ENCODE assay signal across 11 mouse cellular contexts in the genomic region with DNA sequence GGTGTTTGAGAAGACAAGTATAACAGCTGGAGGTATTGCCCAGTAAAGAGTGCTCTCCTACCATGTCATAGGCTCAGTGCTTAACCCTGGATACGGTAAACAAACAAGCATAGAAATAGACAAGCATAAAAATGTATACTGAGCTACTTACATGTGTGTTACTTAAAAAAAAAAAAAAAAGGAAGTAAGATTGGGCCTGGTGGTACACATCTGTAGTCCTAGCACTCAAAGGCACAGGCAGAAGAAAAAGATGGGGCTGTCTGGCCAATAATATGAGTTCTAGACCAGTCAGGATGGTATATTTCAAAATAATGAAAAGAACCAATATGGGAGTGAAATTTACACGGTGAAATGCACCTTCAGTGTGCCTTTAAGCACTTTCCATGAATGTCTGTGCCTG. TPM values are rescaled to one million over a fixed set of nuclear protein-coding genes. Genes with fewer than 3 reads are reported as not detected.
DNase-seq lines count a peak whose midpoint lies in the region; ATAC-seq lines count a peak whose summit lies in the region.
"Had no signal": no experiment of that assay in that cellular context is flagged by ENCODE, and none has a peak within 500 bp of the region (broad histone marks: within the 10 kb centered on the region; RNA-seq: fewer than 3 reads in every experiment).

No protein-coding gene starts in this region.

- peak overlapping the region; percentile 74; the same call in 1 of the 2 replicates for H3K4me2 ChIP-seq in liver, embryonic 11.5 days
- peak overlapping the region; percentile 55 for H3K4me2 ChIP-seq in embryonic facial prominence, embryonic 13.5 days
- H3K4me2 ChIP-seq in hindbrain, embryonic 14.5 days (replicated peaks): peak overlapping the region; percentile 66; the same call in 1 of the 2 replicates
- H3K4me2 ChIP-seq in neural tube, embryonic 12.5 days (replicated peaks): peak overlapping the region; percentile 82

- H3K4me3 ChIP-seq in liver, embryonic 11.5 days (ENCODE audit: low read depth, low read length): no peak overlapping the region
- H3K4me3 ChIP-seq in embryonic facial prominence, embryonic 13.5 days: no peak overlapping the region
- H3K4me3 ChIP-seq in hindbrain, embryonic 14.5 days (replicated peaks; ENCODE audit: low read length): no peak overlapping the region
- H3K4me3 ChIP-seq in neural tube, embryonic 12.5 days: no peak overlapping the region

- H3K27ac ChIP-seq in liver, embryonic 11.5 days (ENCODE audit: low read depth, low read length): no peak overlapping the region
- no peak overlapping the region for H3K27ac ChIP-seq in embryonic facial prominence, embryonic 13.5 days
- H3K27ac ChIP-seq in hindbrain, embryonic 14.5 days: no peak overlapping the region
- no peak overlapping the region for H3K27ac ChIP-seq in neural tube, embryonic 12.5 days

- WGBS in liver, embryonic 11.5 days: 78% methylated on average over 2 of the region's 2 CpGs
- 82% methylated on average over 2 of the region's 2 CpGs for WGBS in embryonic facial prominence, embryonic 13.5 days
- WGBS in hindbrain, embryonic 14.5 days: 84% methylated on average over 2 of the region's 2 CpGs
- 81% methylated on average over 2 of the region's 2 CpGs for WGBS in neural tube, embryonic 12.5 days

- DNase-seq in liver, embryonic 11.5 days (ENCODE audit: low spot score): no peak
- DNase-seq in liver: no peak
- DNase-seq in hindbrain, embryonic 14.5 days (ENCODE audit: low spot score): no peak
- no peak for DNase-seq in cerebellum, adult 8-10 months
- no peak for DNase-seq in heart, adult 18-20 months
- DNase-seq: layer of hippocampus, postnatal 36 days; retina, postnatal 1 day; thymus, adult 18-20 months had no signal

- no peaks in the 10 kb centered on the region for H3K9me3 ChIP-seq in liver, embryonic 11.5 days (ENCODE audit: control insufficient read depth, low read length)
- no peaks in the 10 kb centered on the region for H3K9me3 ChIP-seq in embryonic facial prominence, embryonic 13.5 days
- no peaks in the 10 kb centered on the region for H3K9me3 ChIP-seq in hindbrain, embryonic 14.5 days (ENCODE audit: control insufficient read depth, low read length)
- H3K9me3 ChIP-seq in neural tube, embryonic 12.5 days: no peaks in the 10 kb centered on the region

- 0 out of 2 replicates have a peak, but pooled peaks cover 3% of the 10 kb centered on the region for H3K4me1 ChIP-seq in liver, embryonic 11.5 days (replicated peaks; ENCODE audit: control insufficient read depth, insufficient read depth, low read length)
- peaks cover 4% of the 10 kb centered on the region; the same call in 1 of the 2 replicates for H3K4me1 ChIP-seq in embryonic facial prominence, embryonic 13.5 days
- peaks cover 8% of the 10 kb centered on the region; the same call in 1 of the 2 replicates for H3K4me1 ChIP-seq in hindbrain, embryonic 14.5 days (replicated peaks; ENCODE audit: control insufficient read depth, insufficient read depth, low read length)
- peaks cover 3% of the 10 kb centered on the region; the same call in 1 of the 2 replicates for H3K4me1 ChIP-seq in neural tube, embryonic 12.5 days

- ATAC-seq in liver, embryonic 11.5 days (replicated peaks; ENCODE audit: low FRiP score): no peak
- no peak for ATAC-seq in embryonic facial prominence, embryonic 13.5 days (ENCODE audit: insufficient number of reproducible peaks, insufficient read depth, low FRiP score, low TSS enrichment, low read depth)
- ATAC-seq in hindbrain, embryonic 14.5 days (ENCODE audit: low FRiP score): no peak
- no peak for ATAC-seq in neural tube, embryonic 12.5 days (ENCODE audit: low FRiP score, low read depth)
- ATAC-seq in megakaryocyte-erythroid progenitor cell, adult 5-6 weeks (replicated peaks; ENCODE audit: low FRiP score, low TSS enrichment, poor library complexity, severe bottlenecking): no peak

- no peaks in the 10 kb centered on the region for H3K27me3 ChIP-seq in liver, embryonic 11.5 days (replicated peaks; ENCODE audit: control insufficient read depth, insufficient read depth, low read length)
- H3K27me3 ChIP-seq in embryonic facial prominence, embryonic 13.5 days: no peaks in the 10 kb centered on the region
- H3K27me3 ChIP-seq in hindbrain, embryonic 14.5 days (ENCODE audit: control insufficient read depth, insufficient read depth, low read length): no peaks in the 10 kb centered on the region
- H3K27me3 ChIP-seq in neural tube, embryonic 12.5 days (replicated peaks): no peaks in the 10 kb centered on the region

- no peaks in the 10 kb centered on the region for H3K36me3 ChIP-seq in liver, embryonic 11.5 days (ENCODE audit: control insufficient read depth, insufficient read depth, low read length)
- peaks cover 32% of the 10 kb centered on the region for H3K36me3 ChIP-seq in embryonic facial prominence, embryonic 13.5 days
- peaks cover 32% of the 10 kb centered on the region for H3K36me3 ChIP-seq in hindbrain, embryonic 14.5 days (replicated peaks; ENCODE audit: control insufficient read depth, insufficient read depth)
- peaks cover 24% of the 10 kb centered on the region for H3K36me3 ChIP-seq in neural tube, embryonic 12.5 days

- no peak overlapping the region for H3K9ac ChIP-seq in liver, embryonic 11.5 days (ENCODE audit: low read depth, low read length)
- H3K9ac ChIP-seq in embryonic facial prominence, embryonic 13.5 days: no peak overlapping the region
- H3K9ac ChIP-seq in hindbrain, embryonic 14.5 days: no peak overlapping the region
- no peak overlapping the region for H3K9ac ChIP-seq in neural tube, embryonic 12.5 days

RNA-seq across cellular contexts. Expression of a gene that starts 1.5 kb away (rescaled TPM):
- 8.4 and 8.7 TPM in 2 replicates for polyA plus RNA-seq in liver, embryonic 11.5 days (2014; fragmentation: Nextera tagmentation; extraction: Ambion mirVana)
- polyA plus RNA-seq in embryonic facial prominence, embryonic 13.5 days (2015; fragmentation: Nextera tagmentation; extraction: Ambion mirVana): 10.1 and 10.9 TPM in 2 replicates
- polyA plus RNA-seq in hindbrain, embryonic 14.5 days (2014; fragmentation: Nextera tagmentation; extraction: Ambion mirVana): 3.6 and 4.2 TPM in 2 replicates
- polyA plus RNA-seq in neural tube, embryonic 12.5 days (2016; fragmentation: Nextera tagmentation; extraction: Ambion mirVana): 6.7 and 7.0 TPM in 2 replicates
- 12.3 and 15.2 TPM in 2 replicates for total RNA-seq in megakaryocyte-erythroid progenitor cell, adult 5-6 weeks (2014; fragmentation: Nextera tagmentation)
- total RNA-seq in megakaryocyte-erythroid progenitor cell, adult 5-6 weeks (2017): 20.8 and 26.9 TPM in 2 replicates
- total RNA-seq in heart, adult 18-20 months (2021): 1 to 10 TPM; 3.3 TPM
